Mouse (Mus musculus) C2C12 (cell line): ENCODE measurements at regions not wholly inside any gene's neighbourhood (a gene's known extent, or its start where the extent isn't known, plus 50 kb on each side); places are given as distances from the start of the nearest gene placed in this dataset.

Source experiments
- CEBPB ChIP-seq: IDR thresholded peaks from one replicate; pipeline ENCODE4 v1.6.1; 2011; ENCODE audit warnings: low read depth, mild to moderate bottlenecking, control low read depth, moderate library complexity
- CTCF ChIP-seq: IDR thresholded peaks from one replicate; pipeline ENCODE4 v1.5.1; 2011; ENCODE audit not compliant: control insufficient read depth, insufficient read depth, insufficient read length
- FOSL1 ChIP-seq: IDR thresholded peaks from one replicate; pipeline ENCODE4 v1.8.0; 2011; ENCODE audit warnings: mild to moderate bottlenecking, low read length; ENCODE audit not compliant: poor library complexity, insufficient read depth, severe bottlenecking
- MAX ChIP-seq: IDR thresholded peaks from one replicate; pipeline ENCODE4 v1.6.1; 2011; ENCODE audit warnings: mild to moderate bottlenecking, control low read depth
- MYOD1 ChIP-seq: IDR thresholded peaks from one replicate; pipeline ENCODE4 v1.6.1; 2011; ENCODE audit warnings: low read depth; ENCODE audit not compliant: control insufficient read depth, insufficient read length
- MYOG ChIP-seq: IDR thresholded peaks from one replicate; pipeline ENCODE4 v1.6.1; 2011; ENCODE audit not compliant: control insufficient read depth, insufficient read length; ENCODE audit errors: extremely low read depth
- USF1 ChIP-seq: IDR thresholded peaks from one replicate; pipeline ENCODE4 v1.6.1; 2011; ENCODE audit warnings: low read depth, mild to moderate bottlenecking, control low read depth, moderate library complexity

- no peak for TF ChIP-seq MYOD1
- no peak for TF ChIP-seq MYOG
- TF ChIP-seq CTCF = no peak
- TF ChIP-seq MAX = no peak
- no peak for TF ChIP-seq CEBPB
- no peak for TF ChIP-seq USF1
- no peak for TF ChIP-seq FOSL1
These were observed 452.7 kb upstream of the Adamts9 start for GRCm38 (mm10) chr6:93395952-93396351.
